Mouse (Mus musculus): ENCODE data around the gene Cma1. TPM values are rescaled to one million over a fixed set of nuclear protein-coding genes. Genes with fewer than 3 reads are reported as not detected.
A peak's percentile ranks its signal among the peaks of the same experiment; 100 is the strongest.
"Not testable (repeated sequence)": the region's sequence is repeated elsewhere in the genome, so short reads cannot be mapped to it uniquely, and the experiment has no call there.

The Cma1 gene
- polyA plus RNA-seq (2016; fragmentation: Nextera tagmentation; extraction: Ambion mirVana), result 0.20 and 0.45 TPM in 2 replicates

DNA sequence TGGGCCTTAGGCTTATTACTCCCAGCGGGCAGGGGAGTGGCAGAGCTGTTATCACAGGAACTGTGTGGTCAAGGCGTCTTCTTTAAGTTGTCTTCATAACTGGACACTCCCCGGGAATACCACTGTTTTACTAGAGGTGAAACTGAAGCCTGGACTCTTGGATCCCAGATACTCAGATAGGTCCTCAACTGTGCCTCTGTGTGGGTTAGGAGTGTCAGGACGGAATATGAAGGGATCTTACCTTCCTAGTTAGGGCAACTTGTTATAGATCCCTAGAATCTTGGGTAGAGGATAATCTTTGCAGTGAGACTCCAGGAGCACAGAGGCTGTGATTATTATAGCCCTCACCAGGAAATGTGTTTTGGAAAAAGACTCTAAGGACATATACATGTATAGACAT is at the start of gene Cma1:
Gene Cma1 (minus strand): TSS at position 101 of the 400 bp plus-strand sequence.
- Histone ChIP-seq H3K9ac (replicated peaks) (no peak within 1 kb of the TSS), H3K4me2 (no peak within 1 kb of the TSS), H3K4me1 (replicated peaks) (no peaks in the 10 kb centered on the region), H3K27ac (no peak within 1 kb of the TSS), H3K9me3 (no peaks in the 10 kb centered on the region), H3K27me3 (0 out of 2 replicates have a peak, but pooled peaks cover 4% of the 10 kb centered on the region), H3K4me3 (replicated peaks) (no peak within 1 kb of the TSS), H3K36me3 (no peaks in the 10 kb centered on the region)
- WGBS, result 83% methylated on average over 4 of the region's 4 CpGs
- no peak for ATAC-seq (ENCODE audit: insufficient number of reproducible peaks, insufficient read depth, low FRiP score, low TSS enrichment, low read depth)

DNA sequence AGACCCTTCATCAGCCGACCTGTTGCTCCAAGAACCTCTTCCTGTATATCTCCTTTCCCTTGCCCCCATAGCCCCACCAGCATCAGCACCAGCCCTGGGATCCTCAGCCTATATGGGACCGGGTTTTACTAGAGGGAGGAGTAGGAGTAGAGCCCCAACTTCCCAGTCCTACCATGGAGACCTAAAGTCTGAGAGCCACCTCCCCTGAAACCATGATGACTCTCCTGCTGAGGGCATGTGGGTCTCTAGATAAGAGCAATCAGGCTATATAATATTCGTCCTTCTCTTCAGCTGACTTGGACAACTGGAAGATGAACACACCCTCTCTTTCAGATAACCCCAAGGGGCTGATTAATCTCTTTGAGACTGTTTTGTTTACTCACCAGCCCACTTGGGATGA is 43.0 kb upstream of the Cma1 start:
- not testable (repeated sequence) for H3K27ac ChIP-seq; H3K27me3 ChIP-seq; H3K36me3 ChIP-seq; H3K4me1 ChIP-seq (replicated peaks); H3K9ac ChIP-seq (replicated peaks); H3K4me2 ChIP-seq; H3K9me3 ChIP-seq; H3K4me3 ChIP-seq (replicated peaks); ATAC-seq (ENCODE audit: insufficient number of reproducible peaks, insufficient read depth, low FRiP score, low TSS enrichment, low read depth)
- 87% methylated on average over 2 of the region's 3 CpGs for WGBS

- H3K9ac ChIP-seq (replicated peaks); H3K4me1 ChIP-seq (replicated peaks); H3K36me3 ChIP-seq; H3K27me3 ChIP-seq; ATAC-seq (ENCODE audit: insufficient number of reproducible peaks, insufficient read depth, low FRiP score, low TSS enrichment, low read depth); H3K9me3 ChIP-seq; H3K4me3 ChIP-seq (replicated peaks); H3K4me2 ChIP-seq: not testable (repeated sequence)
- 0 out of 2 replicates have a peak overlapping the region, but pooled peaks have one; percentile 29 for H3K27ac ChIP-seq
- WGBS, result 53% methylated on average over 2 of the region's 2 CpGs
Observed at GRCm38 (mm10) chr14:55963900-55964299, 19.4 kb upstream of the Cma1 start.

- Histone ChIP-seq H3K4me3 (replicated peaks) (no peak overlapping the region), H3K9me3 (no peaks in the 10 kb centered on the region), H3K4me2 (no peak overlapping the region), H3K9ac (replicated peaks) (no peak overlapping the region), H3K27ac (peak overlapping the region; percentile 75), H3K27me3 (no peaks in the 10 kb centered on the region), H3K36me3 (no peaks in the 10 kb centered on the region), H3K4me1 (replicated peaks) (peaks cover 6% of the 10 kb centered on the region; the same call in 1 of the 2 replicates)
- 8% methylated on average over 1 of the region's 1 CpGs for WGBS
- ATAC-seq (ENCODE audit: insufficient number of reproducible peaks, insufficient read depth, low FRiP score, low TSS enrichment, low read depth), result peak; percentile 63; the same call in 1 of the 2 replicates
Observed at GRCm38 (mm10) chr14:55963263-55963662, 18.8 kb upstream of the Cma1 start.

DNA sequence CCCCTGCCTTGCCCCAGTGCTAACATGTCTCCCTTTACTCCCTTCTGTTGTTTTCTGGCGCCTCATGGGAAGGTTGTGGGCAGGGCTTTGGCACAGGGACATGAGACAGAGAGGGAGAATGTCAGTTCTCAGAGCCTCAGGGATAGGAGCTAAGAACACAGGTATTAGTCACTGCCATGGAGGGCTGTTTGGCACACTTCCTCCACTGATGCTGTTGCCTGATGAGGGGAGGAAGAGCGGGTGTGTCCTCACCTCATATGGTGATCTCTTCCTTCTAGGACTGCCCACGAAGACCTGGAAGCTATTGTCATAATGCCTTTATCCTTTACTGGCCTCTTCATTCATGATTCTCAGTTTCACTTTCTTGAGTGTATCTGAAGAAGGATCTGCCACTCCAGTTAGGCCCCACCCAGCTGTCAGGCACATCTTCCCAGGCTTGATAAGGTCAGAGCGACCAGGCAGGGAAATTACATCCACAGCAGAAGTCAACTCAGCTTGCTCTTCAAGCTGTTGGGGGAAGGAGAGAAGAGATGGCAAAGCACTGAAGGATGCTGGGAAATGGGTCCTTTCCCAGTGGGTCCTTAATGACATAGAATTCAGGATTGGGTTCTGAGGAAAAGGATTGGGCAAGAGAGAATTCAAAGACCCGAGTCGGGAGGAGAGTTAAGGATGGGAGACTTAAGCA is 6.0 kb upstream of the Cma1 start, which contains the start of gene Cma2:
Gene Cma2 (plus strand): TSS at position 635 of the 685 bp plus-strand sequence.
- ATAC-seq (ENCODE audit: insufficient number of reproducible peaks, insufficient read depth, low FRiP score, low TSS enrichment, low read depth), result no peak

DNA sequence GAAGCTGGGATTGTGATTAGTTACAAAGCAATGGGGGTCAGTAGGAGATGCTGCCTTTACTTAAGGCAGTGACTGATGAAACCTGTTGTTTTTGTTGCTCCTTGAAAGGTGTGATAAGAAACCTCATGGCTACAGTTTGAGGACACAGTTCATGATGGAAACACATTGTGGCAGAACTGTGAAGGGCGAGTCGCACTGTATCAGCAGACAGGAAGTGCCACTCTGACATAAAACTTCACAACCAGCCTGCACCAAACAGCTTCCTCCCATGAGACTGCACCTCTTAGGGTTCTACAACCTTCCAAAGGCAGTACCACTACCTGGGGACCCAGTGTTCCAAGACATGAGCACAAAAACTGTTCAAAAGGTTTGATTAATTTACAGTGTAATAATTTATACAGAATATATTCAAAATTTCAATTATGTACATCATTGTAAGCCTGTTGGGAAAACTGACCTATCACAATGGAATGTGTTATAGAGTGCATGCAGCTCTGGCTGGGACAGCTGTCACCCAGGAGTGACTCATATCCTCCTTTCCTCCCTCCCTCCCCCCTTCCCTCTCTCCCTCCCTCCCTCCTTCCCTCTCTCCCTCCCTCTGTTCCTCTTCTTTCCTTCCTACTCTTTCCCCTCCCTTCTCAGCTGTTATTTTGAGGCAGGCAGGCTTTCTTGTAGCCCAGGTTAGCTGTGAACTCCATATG is 1.9 kb upstream of the Cma1 start:
- Histone ChIP-seq H3K9me3 (no peaks in the 10 kb centered on the region), H3K4me1 (replicated peaks) (no peaks in the 10 kb centered on the region), H3K27me3 (0 out of 2 replicates have a peak, but pooled peaks cover 4% of the 10 kb centered on the region), H3K4me2 (no peak overlapping the region), H3K27ac (no peak overlapping the region), H3K9ac (replicated peaks) (no peak overlapping the region), H3K36me3 (no peaks in the 10 kb centered on the region), H3K4me3 (replicated peaks) (no peak overlapping the region)
- no peak for ATAC-seq (ENCODE audit: insufficient number of reproducible peaks, insufficient read depth, low FRiP score, low TSS enrichment, low read depth)
- WGBS, result 63% methylated on average over 2 of the region's 2 CpGs

More for the DNA sequence above, 6.0 kb upstream of the Cma1 start, which contains the start of gene Cma2:
- no peaks in the 10 kb centered on the region for H3K4me1 ChIP-seq (replicated peaks)
- no peaks in the 10 kb centered on the region for H3K27me3 ChIP-seq
- H3K27ac ChIP-seq, result no peak within 1 kb of the TSS
- H3K9ac ChIP-seq (replicated peaks), result no peak within 1 kb of the TSS
- WGBS, result 79% methylated on average over 6 of the region's 6 CpGs
- H3K36me3 ChIP-seq, result no peaks in the 10 kb centered on the region
- no peak within 1 kb of the TSS for H3K4me2 ChIP-seq
- H3K9me3 ChIP-seq, result no peaks in the 10 kb centered on the region
- no peak within 1 kb of the TSS for H3K4me3 ChIP-seq (replicated peaks)

DNA sequence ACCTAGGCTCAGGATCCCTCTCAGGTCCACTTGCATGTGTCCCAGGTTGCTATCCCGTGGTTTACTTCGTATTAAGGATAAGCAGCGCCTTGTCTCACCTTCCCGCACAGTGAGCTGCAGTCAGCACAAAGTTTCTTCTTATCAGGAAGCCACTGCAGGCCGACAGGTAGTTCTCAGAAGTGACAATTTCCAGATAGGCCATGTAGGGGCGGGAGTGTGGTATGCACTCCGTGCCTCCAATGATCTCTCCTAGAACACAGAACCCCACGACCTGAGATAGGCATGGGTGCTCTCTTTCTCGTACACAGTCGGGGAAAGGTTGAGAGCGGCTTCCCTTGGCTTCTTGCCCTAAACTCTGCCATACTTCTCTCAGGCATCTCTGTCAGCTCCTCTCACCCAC is 874 bp downstream of the Cma1 start:
- H3K27me3 ChIP-seq, result 0 out of 2 replicates have a peak, but pooled peaks cover 4% of the 10 kb centered on the region
- H3K4me1 ChIP-seq (replicated peaks), result no peaks in the 10 kb centered on the region
- H3K4me2 ChIP-seq, result no peak overlapping the region
- H3K4me3 ChIP-seq (replicated peaks), result no peak overlapping the region
- H3K36me3 ChIP-seq, result no peaks in the 10 kb centered on the region
- H3K9ac ChIP-seq (replicated peaks), result no peak overlapping the region
- no peak for ATAC-seq (ENCODE audit: insufficient number of reproducible peaks, insufficient read depth, low FRiP score, low TSS enrichment, low read depth)
- no peaks in the 10 kb centered on the region for H3K9me3 ChIP-seq
- H3K27ac ChIP-seq, result no peak overlapping the region
- 81% methylated on average over 11 of the region's 11 CpGs for WGBS

DNA sequence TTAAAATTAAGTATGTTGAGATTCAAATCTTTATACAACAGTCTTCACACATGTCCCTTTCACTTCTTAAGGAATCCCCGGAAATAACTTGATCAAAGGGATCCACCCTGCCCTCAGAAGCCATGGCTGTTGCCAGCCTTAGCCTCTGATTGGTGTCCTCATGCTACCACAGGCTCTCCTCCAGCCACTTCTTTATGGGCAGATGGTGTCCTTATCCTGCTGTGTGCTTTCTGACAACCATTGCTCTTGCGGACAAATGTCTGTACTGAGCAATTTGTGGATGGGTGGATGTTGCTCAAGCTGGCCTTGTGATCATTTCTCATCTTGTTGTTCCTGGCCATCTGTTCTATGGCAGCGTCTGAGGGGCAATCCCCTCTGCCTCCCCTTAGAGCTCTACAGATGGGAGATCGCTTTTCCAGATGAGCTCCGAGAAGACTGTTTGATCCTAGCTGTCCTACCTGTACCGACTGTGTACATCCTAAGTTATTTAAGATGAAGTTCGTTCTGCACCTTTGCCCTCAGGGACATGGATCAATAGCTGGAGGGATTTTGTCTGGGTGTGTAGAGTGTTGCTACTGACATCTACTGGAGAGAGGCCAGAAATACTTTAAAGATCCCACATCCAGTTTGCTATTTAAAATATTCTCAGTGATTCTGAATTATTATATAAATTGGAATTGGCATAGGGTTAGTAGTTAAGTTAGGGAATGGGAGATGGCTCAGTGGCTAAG is 4.2 kb downstream of the Cma1 start:
- Histone ChIP-seq H3K4me1 (replicated peaks) (no peaks in the 10 kb centered on the region), H3K36me3 (no peaks in the 10 kb centered on the region), H3K9me3 (no peaks in the 10 kb centered on the region), H3K27me3 (0 out of 2 replicates have a peak, but pooled peaks cover 4% of the 10 kb centered on the region), H3K4me3 (replicated peaks) (no peak overlapping the region), H3K4me2 (no peak overlapping the region), H3K9ac (replicated peaks) (no peak overlapping the region), H3K27ac (no peak overlapping the region)
- 21% methylated on average over 7 of the region's 7 CpGs for WGBS
- no peak for ATAC-seq (ENCODE audit: insufficient number of reproducible peaks, insufficient read depth, low FRiP score, low TSS enrichment, low read depth)

- no peaks in the 10 kb centered on the region for H3K27me3 ChIP-seq
- H3K27ac ChIP-seq, result no peak overlapping the region
- ATAC-seq (ENCODE audit: insufficient number of reproducible peaks, insufficient read depth, low FRiP score, low TSS enrichment, low read depth), result peak; percentile 42; the same call in 1 of the 2 replicates
- H3K4me1 ChIP-seq (replicated peaks), result peaks cover 9% of the 10 kb centered on the region; the same call in 1 of the 2 replicates
- WGBS, result 16% methylated on average over 7 of the region's 7 CpGs
- 0 out of 2 replicates have a peak, but pooled peaks cover 6% of the 10 kb centered on the region for H3K9me3 ChIP-seq
- no peak overlapping the region for H3K4me3 ChIP-seq (replicated peaks)
- H3K4me2 ChIP-seq, result no peak overlapping the region
- no peaks in the 10 kb centered on the region for H3K36me3 ChIP-seq
- H3K9ac ChIP-seq (replicated peaks), result no peak overlapping the region
Observed at GRCm38 (mm10) chr14:55933586-55933985, 10.9 kb downstream of the Cma1 start.

DNA sequence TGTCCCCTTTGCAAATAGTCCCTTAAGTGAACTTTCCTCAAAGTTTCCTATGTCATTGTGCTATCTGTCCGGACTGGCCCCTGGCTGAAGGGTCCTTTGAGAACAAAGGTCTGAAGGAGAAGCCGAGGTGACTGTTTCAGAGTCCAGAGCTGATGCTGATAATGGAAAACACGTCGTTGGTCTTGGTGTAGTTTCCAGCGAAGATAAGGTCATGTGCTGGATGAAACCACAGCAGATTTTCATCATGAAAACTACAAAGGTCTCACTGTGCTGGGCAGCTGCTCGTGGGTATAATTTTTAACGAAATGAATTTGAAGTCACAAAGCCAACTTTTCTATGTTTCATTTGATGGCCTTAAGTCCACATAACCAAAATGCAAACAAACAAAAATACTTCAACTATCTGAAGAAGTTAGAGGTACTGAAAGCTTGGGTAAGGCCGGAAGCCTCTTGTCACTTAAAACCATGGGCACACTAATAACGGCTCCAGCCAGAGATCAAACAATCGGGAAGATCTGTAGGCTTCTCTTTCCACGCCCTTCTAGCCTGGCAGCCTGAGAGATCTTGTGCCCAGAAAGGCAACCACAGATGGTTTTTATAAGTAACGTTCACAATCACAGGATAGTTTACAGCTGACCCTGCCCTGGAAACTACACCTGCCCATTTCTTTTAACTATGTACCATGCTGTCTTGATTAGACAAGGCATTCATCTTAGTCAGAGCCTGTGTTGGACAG is 15.0 kb downstream of the Cma1 start:
- H3K36me3 ChIP-seq, result no peaks in the 10 kb centered on the region
- peaks cover 9% of the 10 kb centered on the region; the same call in 1 of the 2 replicates for H3K4me1 ChIP-seq (replicated peaks)
- no peak overlapping the region for H3K4me2 ChIP-seq
- 27% methylated on average over 12 of the region's 12 CpGs for WGBS
- H3K27me3 ChIP-seq, result no peaks in the 10 kb centered on the region
- no peak for ATAC-seq (ENCODE audit: insufficient number of reproducible peaks, insufficient read depth, low FRiP score, low TSS enrichment, low read depth)
- H3K9ac ChIP-seq (replicated peaks), result no peak overlapping the region
- 0 out of 2 replicates have a peak, but pooled peaks cover 6% of the 10 kb centered on the region for H3K9me3 ChIP-seq
- H3K4me3 ChIP-seq (replicated peaks), result no peak overlapping the region
- H3K27ac ChIP-seq, result no peak overlapping the region
